Mouse (Mus musculus): ENCODE results near the gene Nell2. TPM values are rescaled to one million over a fixed set of nuclear protein-coding genes. Genes with fewer than 3 reads are reported as not detected.

The Nell2 gene
- polyA plus RNA-seq, 1 experiment from 2014 or later, result 0.17 TPM

DNA sequence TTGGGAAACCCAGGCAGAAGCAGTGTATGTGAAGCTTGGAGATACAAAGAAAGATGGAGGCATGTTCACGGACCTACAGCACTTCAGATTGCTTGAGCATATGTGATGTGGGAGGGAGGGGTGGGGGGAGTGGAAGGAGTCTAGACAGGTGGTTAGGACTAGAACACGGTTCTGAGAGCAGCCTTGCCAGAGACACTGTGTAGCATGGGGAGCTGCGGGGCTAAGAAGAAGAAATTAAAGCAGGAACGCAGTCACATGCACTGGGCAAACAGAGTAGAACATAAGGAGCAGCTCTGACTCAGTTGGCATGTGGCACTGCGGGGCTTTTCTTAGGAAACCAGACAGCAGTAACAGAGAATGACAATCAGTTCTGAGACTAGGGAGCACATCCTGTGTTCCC, 40.4 kb downstream of the Nell2 start:
- H3K4me3 ChIP-seq (ENCODE audit: low read depth, low read length), result no peak overlapping the region
- 77% methylated on average over 5 of the region's 5 CpGs for WGBS
- no peaks in the 10 kb centered on the region for H3K4me1 ChIP-seq (ENCODE audit: insufficient read depth, low read depth, low read length)
- H3K27ac ChIP-seq (ENCODE audit: low read length), result no peak overlapping the region
- no peak for DNase-seq (ENCODE audit: low spot score)
- no peak overlapping the region for H3K9ac ChIP-seq (replicated peaks; ENCODE audit: low read depth)
- no peak for ATAC-seq
- no peaks in the 10 kb centered on the region for H3K9me3 ChIP-seq (ENCODE audit: low read length)
- TF ChIP-seq CTCF (IDR thresholded peaks at IDR 0.05), result no peak
- TF ChIP-seq EP300 (IDR thresholded peaks at IDR 0.05), result no peak
- no peaks in the 10 kb centered on the region for H3K36me3 ChIP-seq (ENCODE audit: insufficient read depth, low read length)
- H3K27me3 ChIP-seq (replicated peaks; ENCODE audit: insufficient read depth, low read length), result no peaks in the 10 kb centered on the region
- H3K4me2 ChIP-seq (replicated peaks; ENCODE audit: low read depth, low read length), result no peak overlapping the region

DNA sequence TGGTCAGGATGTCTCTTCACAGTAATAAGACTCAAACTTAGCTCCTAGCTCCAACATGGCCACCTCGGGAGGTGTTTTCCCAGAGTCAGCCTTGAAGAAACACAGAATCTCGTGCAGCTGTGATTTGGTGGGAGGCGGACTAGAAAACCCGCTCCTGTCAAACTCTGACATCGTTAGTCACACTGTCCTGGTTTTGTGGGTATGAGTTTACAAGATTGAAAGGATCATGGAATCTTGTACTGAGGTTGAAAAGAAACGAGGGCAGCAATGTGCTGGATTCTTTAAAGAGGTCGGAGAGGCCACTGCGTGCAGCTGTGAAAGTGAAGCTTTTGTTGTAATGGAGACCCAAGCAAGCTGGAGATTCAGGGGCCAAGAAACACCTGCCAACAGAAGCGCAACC, 46.4 kb downstream of the Nell2 start:
- DNase-seq (ENCODE audit: low spot score), result no peak
- no peak overlapping the region for H3K27ac ChIP-seq (ENCODE audit: low read length)
- H3K9ac ChIP-seq (replicated peaks; ENCODE audit: low read depth), result no peak overlapping the region
- 79% methylated on average over 9 of the region's 9 CpGs for WGBS
- no peaks in the 10 kb centered on the region for H3K36me3 ChIP-seq (ENCODE audit: insufficient read depth, low read length)
- H3K27me3 ChIP-seq (replicated peaks; ENCODE audit: insufficient read depth, low read length), result no peaks in the 10 kb centered on the region
- H3K4me1 ChIP-seq (ENCODE audit: insufficient read depth, low read depth, low read length), result no peaks in the 10 kb centered on the region
- H3K9me3 ChIP-seq (ENCODE audit: low read length), result no peaks in the 10 kb centered on the region
- ATAC-seq, result no peak
- H3K4me2 ChIP-seq (replicated peaks; ENCODE audit: low read depth, low read length), result no peak overlapping the region
- H3K4me3 ChIP-seq (ENCODE audit: low read depth, low read length), result no peak overlapping the region
- TF ChIP-seq CTCF (IDR thresholded peaks at IDR 0.05) (no peak), EP300 (IDR thresholded peaks at IDR 0.05) (no peak)

DNA sequence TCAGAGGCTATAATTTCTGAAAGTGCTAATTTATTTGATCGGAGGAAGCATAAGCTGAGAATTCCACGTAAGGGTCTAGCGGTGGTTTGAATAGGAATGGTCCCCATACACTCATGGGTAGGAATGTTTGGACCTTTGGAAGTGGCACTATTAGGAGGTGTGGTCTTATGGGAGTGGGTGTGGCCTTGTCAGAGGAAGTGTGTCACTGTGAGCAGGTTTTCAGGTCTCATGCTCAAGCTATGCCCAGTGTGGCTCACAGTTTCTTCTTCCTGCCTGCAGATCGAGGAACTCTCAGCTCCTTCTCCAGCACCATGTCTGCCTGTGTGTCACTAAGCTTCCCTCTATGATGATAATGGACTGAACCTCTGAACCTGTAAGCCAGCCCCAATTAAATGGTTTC, 46.8 kb downstream of the Nell2 start:
- TF ChIP-seq CTCF (IDR thresholded peaks at IDR 0.05) (no peak), EP300 (IDR thresholded peaks at IDR 0.05) (no peak)
- Histone ChIP-seq H3K4me1 (ENCODE audit: insufficient read depth, low read depth, low read length) (no peaks in the 10 kb centered on the region), H3K36me3 (ENCODE audit: insufficient read depth, low read length) (no peaks in the 10 kb centered on the region), H3K9ac (replicated peaks; ENCODE audit: low read depth) (no peak overlapping the region), H3K4me2 (replicated peaks; ENCODE audit: low read depth, low read length) (no peak overlapping the region), H3K9me3 (ENCODE audit: low read length) (no peaks in the 10 kb centered on the region), H3K4me3 (ENCODE audit: low read depth, low read length) (no peak overlapping the region), H3K27me3 (replicated peaks; ENCODE audit: insufficient read depth, low read length) (no peaks in the 10 kb centered on the region), H3K27ac (ENCODE audit: low read length) (no peak overlapping the region)
- DNase-seq (ENCODE audit: low spot score), result no peak
- WGBS, result 87% methylated on average over 4 of the region's 4 CpGs
- ATAC-seq, result no peak

DNA sequence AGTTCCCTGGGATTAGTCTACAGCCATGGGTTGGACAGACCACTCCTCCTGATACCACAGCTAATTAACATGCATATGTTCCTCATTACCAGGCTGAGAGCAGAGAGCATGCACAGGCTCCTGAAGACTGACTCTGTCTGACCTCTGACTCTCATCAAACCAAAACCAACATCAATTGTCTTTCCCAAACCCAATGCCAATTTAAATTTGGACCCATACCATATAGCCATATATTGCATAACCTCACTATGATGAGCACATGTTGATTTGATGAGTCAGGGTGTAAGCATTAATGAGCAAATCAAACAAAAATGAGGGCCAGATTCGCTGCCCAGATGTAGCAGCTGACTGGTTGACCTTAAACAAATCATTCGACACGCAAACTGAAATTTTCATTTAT, 51.9 kb downstream of the Nell2 start:
- no peaks in the 10 kb centered on the region for H3K27me3 ChIP-seq (replicated peaks; ENCODE audit: insufficient read depth, low read length)
- no peak overlapping the region for H3K4me3 ChIP-seq (ENCODE audit: low read depth, low read length)
- no peak overlapping the region for H3K27ac ChIP-seq (ENCODE audit: low read length)
- WGBS, result 75% methylated on average over 3 of the region's 3 CpGs
- ATAC-seq (no peak), DNase-seq (ENCODE audit: low spot score) (no peak)
- no peak overlapping the region for H3K9ac ChIP-seq (replicated peaks; ENCODE audit: low read depth)
- no peak overlapping the region for H3K4me2 ChIP-seq (replicated peaks; ENCODE audit: low read depth, low read length)
- H3K9me3 ChIP-seq (ENCODE audit: low read length), result no peaks in the 10 kb centered on the region
- TF ChIP-seq CTCF (IDR thresholded peaks at IDR 0.05), result no peak
- no peaks in the 10 kb centered on the region for H3K4me1 ChIP-seq (ENCODE audit: insufficient read depth, low read depth, low read length)
- no peaks in the 10 kb centered on the region for H3K36me3 ChIP-seq (ENCODE audit: insufficient read depth, low read length)

DNA sequence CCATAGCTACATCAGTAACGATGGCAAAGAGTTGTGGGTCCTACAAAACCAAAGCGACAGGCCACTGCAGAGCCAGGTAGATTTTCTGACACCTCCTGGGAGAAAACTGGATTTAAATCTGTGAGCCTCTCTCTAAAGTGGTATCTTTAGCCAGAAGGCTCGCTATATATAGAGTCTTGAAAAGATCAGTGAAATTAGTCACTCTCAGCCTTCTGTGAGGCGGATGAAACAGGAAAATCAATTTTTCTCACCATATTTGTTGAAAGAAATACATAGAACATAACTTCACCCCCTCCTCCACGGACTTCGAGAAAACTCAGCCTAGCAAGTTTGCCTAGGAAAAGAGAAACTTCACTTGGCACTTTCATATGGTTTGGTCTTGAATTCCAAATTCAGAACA, 54.4 kb downstream of the Nell2 start:
- Histone ChIP-seq H3K27me3 (replicated peaks; ENCODE audit: insufficient read depth, low read length) (no peaks in the 10 kb centered on the region), H3K9ac (replicated peaks; ENCODE audit: low read depth) (no peak overlapping the region), H3K4me2 (replicated peaks; ENCODE audit: low read depth, low read length) (no peak overlapping the region), H3K9me3 (ENCODE audit: low read length) (no peaks in the 10 kb centered on the region), H3K4me1 (ENCODE audit: insufficient read depth, low read depth, low read length) (no peaks in the 10 kb centered on the region), H3K36me3 (ENCODE audit: insufficient read depth, low read length) (no peaks in the 10 kb centered on the region), H3K27ac (ENCODE audit: low read length) (no peak overlapping the region), H3K4me3 (ENCODE audit: low read depth, low read length) (no peak overlapping the region)
- TF ChIP-seq CTCF (IDR thresholded peaks at IDR 0.05) (no peak), EP300 (IDR thresholded peaks at IDR 0.05) (no peak)
- DNase-seq (ENCODE audit: low spot score) (no peak), ATAC-seq (no peak)
- 84% methylated on average over 6 of the region's 6 CpGs for WGBS

DNA sequence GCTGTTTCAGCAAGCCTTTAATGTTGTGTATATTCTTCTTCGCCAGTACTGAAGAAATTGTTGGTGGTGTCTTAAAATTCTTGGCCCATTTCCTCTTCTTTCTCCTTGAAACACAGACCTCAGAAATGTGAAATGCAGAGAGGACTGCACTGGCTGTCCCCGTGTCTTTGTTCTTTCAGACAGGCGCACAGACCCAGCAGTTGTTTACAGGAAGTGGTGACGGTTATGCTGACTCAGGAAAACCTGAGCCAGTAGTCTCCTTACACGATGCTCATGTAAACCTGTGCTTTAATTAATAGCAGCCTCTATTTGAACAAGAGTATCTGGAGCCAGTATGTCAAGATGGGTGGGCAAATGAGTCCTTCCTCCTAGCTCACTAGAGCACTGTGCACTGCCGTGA, 61.2 kb downstream of the Nell2 start:
- DNase-seq (ENCODE audit: low spot score), result peak; percentile 26
- Histone ChIP-seq H3K27me3 (replicated peaks; ENCODE audit: insufficient read depth, low read length) (no peaks in the 10 kb centered on the region), H3K4me1 (ENCODE audit: insufficient read depth, low read depth, low read length) (no peaks in the 10 kb centered on the region), H3K9me3 (ENCODE audit: low read length) (no peaks in the 10 kb centered on the region), H3K27ac (ENCODE audit: low read length) (no peak overlapping the region), H3K4me3 (ENCODE audit: low read depth, low read length) (no peak overlapping the region), H3K9ac (replicated peaks; ENCODE audit: low read depth) (no peak overlapping the region), H3K4me2 (replicated peaks; ENCODE audit: low read depth, low read length) (0 out of 2 replicates have a peak overlapping the region, but pooled peaks have one; percentile 11), H3K36me3 (ENCODE audit: insufficient read depth, low read length) (no peaks in the 10 kb centered on the region)
- TF ChIP-seq CTCF (IDR thresholded peaks at IDR 0.05) (no peak), EP300 (IDR thresholded peaks at IDR 0.05) (no peak)
- ATAC-seq, result no peak
- WGBS, result 28% methylated on average over 6 of the region's 6 CpGs

DNA sequence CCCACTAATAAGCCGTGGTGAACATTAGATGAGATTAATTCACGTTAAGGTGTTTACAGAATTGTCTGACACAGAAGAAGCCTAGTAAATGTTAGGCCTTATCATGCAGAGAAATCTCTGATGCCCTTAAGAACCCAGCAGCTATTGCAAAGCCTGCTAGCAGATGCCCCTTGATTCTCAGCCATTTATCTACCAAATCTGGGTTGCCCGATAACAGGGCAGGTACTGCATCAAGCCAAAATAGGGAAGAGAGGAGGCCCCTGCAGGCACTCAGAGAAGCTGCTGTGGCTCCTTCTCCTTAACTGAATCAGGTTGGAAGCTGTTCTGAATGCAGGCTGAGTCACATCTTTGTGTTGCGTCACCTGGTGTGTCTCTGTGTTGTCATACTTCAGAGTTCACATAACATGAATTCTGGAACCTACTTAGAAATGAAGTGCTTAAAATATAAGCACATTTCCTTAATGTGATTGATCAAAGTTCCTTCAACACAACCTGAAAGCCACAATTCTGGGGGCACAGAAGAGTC, 68.3 kb downstream of the Nell2 start:
- H3K27me3 ChIP-seq (replicated peaks; ENCODE audit: insufficient read depth, low read length), result no peaks in the 10 kb centered on the region
- no peak overlapping the region for H3K4me3 ChIP-seq (ENCODE audit: low read depth, low read length)
- WGBS, result 65% methylated on average over 4 of the region's 4 CpGs
- TF ChIP-seq CTCF (IDR thresholded peaks at IDR 0.05), result no peak
- no peak for TF ChIP-seq EP300 (IDR thresholded peaks at IDR 0.05)
- H3K9me3 ChIP-seq (ENCODE audit: low read length), result no peaks in the 10 kb centered on the region
- no peaks in the 10 kb centered on the region for H3K4me1 ChIP-seq (ENCODE audit: insufficient read depth, low read depth, low read length)
- no peak overlapping the region for H3K9ac ChIP-seq (replicated peaks; ENCODE audit: low read depth)
- H3K36me3 ChIP-seq (ENCODE audit: insufficient read depth, low read length), result no peaks in the 10 kb centered on the region
- no peak for DNase-seq (ENCODE audit: low spot score)
- H3K4me2 ChIP-seq (replicated peaks; ENCODE audit: low read depth, low read length), result no peak overlapping the region
- H3K27ac ChIP-seq (ENCODE audit: low read length), result no peak overlapping the region
- no peak for ATAC-seq

All from lung, postnatal 0 days (tissue).